Mouse (Mus musculus): ENCODE results near the gene Prkg1. TPM values are rescaled to one million over a fixed set of nuclear protein-coding genes. Genes with fewer than 3 reads are reported as not detected.
A peak's percentile ranks its signal among the peaks of the same experiment; 100 is the strongest.

Prkg1 gene
- polyA plus RNA-seq, 1 experiment from 2014 or later = 6.0 TPM

- DNase-seq (no peak), ATAC-seq (ENCODE audit: insufficient read depth) (no peak)
- Histone ChIP-seq H3K9ac (no peak overlapping the region; the same call in 1 of the 2 replicates), H3K36me3 (ENCODE audit: insufficient read depth) (no peaks in the 10 kb centered on the region), H3K4me1 (ENCODE audit: insufficient read depth) (no peaks in the 10 kb centered on the region), H3K27me3 (ENCODE audit: insufficient read depth, low read length) (no peaks in the 10 kb centered on the region), H3K4me2 (peak overlapping the region; percentile 10; the same call in 1 of the 2 replicates), H3K4me3 (ENCODE audit: low read depth, low read length) (no peak overlapping the region), H3K9me3 (ENCODE audit: low read depth, low read length) (no peaks in the 10 kb centered on the region), H3K27ac (ENCODE audit: low read depth) (no peak overlapping the region; the same call in 1 of the 2 replicates)
- no peak for TF ChIP-seq CTCF (IDR thresholded peaks at IDR 0.05; ENCODE audit: low read depth)
- 52% methylated on average over 24 of the region's 24 CpGs for whole genome bisulfite sequencing
Observed at GRCm38 (mm10) chr19:31073959-31074716, 690.7 kb downstream of the Prkg1 start.

GRCm38 (mm10) chr19:31065206-31065781 is 699.5 kb downstream of the Prkg1 start:
- Histone ChIP-seq H3K27ac (ENCODE audit: low read depth) (no peak overlapping the region), H3K36me3 (ENCODE audit: insufficient read depth) (no peaks in the 10 kb centered on the region), H3K9ac (no peak overlapping the region), H3K9me3 (ENCODE audit: low read depth, low read length) (no peaks in the 10 kb centered on the region), H3K27me3 (ENCODE audit: insufficient read depth, low read length) (no peaks in the 10 kb centered on the region), H3K4me2 (no peak overlapping the region), H3K4me1 (ENCODE audit: insufficient read depth) (no peaks in the 10 kb centered on the region), H3K4me3 (ENCODE audit: low read depth, low read length) (no peak overlapping the region)
- no peak for TF ChIP-seq CTCF (IDR thresholded peaks at IDR 0.05; ENCODE audit: low read depth)
- no peak for ATAC-seq (ENCODE audit: insufficient read depth)
- 65% methylated on average over 11 of the region's 11 CpGs for WGBS
- peak; percentile 28 for DNase-seq

GRCm38 (mm10) chr19:31064740-31065139 is 700.1 kb downstream of the Prkg1 start:
- ATAC-seq (ENCODE audit: insufficient read depth) (no peak), DNase-seq (no peak)
- Histone ChIP-seq H3K4me3 (ENCODE audit: low read depth, low read length) (no peak overlapping the region), H3K9ac (no peak overlapping the region), H3K36me3 (ENCODE audit: insufficient read depth) (no peaks in the 10 kb centered on the region), H3K4me2 (no peak overlapping the region), H3K4me1 (ENCODE audit: insufficient read depth) (no peaks in the 10 kb centered on the region), H3K9me3 (ENCODE audit: low read depth, low read length) (no peaks in the 10 kb centered on the region), H3K27me3 (ENCODE audit: insufficient read depth, low read length) (no peaks in the 10 kb centered on the region), H3K27ac (ENCODE audit: low read depth) (no peak overlapping the region)
- 77% methylated on average over 1 of the region's 1 CpGs for WGBS
- no peak for TF ChIP-seq CTCF (IDR thresholded peaks at IDR 0.05; ENCODE audit: low read depth)

- Histone ChIP-seq H3K4me1 (ENCODE audit: insufficient read depth) (no peaks in the 10 kb centered on the region), H3K36me3 (ENCODE audit: insufficient read depth) (no peaks in the 10 kb centered on the region), H3K9ac (no peak overlapping the region), H3K27ac (ENCODE audit: low read depth) (no peak overlapping the region), H3K27me3 (ENCODE audit: insufficient read depth, low read length) (no peaks in the 10 kb centered on the region), H3K4me2 (no peak overlapping the region), H3K9me3 (ENCODE audit: low read depth, low read length) (no peaks in the 10 kb centered on the region), H3K4me3 (ENCODE audit: low read depth, low read length) (no peak overlapping the region)
- no peak for DNase-seq
- TF ChIP-seq CTCF (IDR thresholded peaks at IDR 0.05; ENCODE audit: low read depth) = peak; percentile 31; the same call in 1 of the 2 replicates
- 95% methylated on average over 4 of the region's 4 CpGs for WGBS
- no peak for ATAC-seq (ENCODE audit: insufficient read depth)
Observed at GRCm38 (mm10) chr19:31046601-31047000, 718.2 kb downstream of the Prkg1 start.

GRCm38 (mm10) chr19:31040948-31041847 is 723.6 kb downstream of the Prkg1 start:
- no peak overlapping the region for H3K4me2 ChIP-seq
- WGBS = 75% methylated on average over 2 of the region's 2 CpGs
- no peak overlapping the region for H3K4me3 ChIP-seq (ENCODE audit: low read depth, low read length)
- no peaks in the 10 kb centered on the region for H3K27me3 ChIP-seq (ENCODE audit: insufficient read depth, low read length)
- no peak overlapping the region for H3K9ac ChIP-seq
- DNase-seq (no peak), ATAC-seq (ENCODE audit: insufficient read depth) (no peak)
- no peaks in the 10 kb centered on the region for H3K9me3 ChIP-seq (ENCODE audit: low read depth, low read length)
- no peak for TF ChIP-seq CTCF (IDR thresholded peaks at IDR 0.05; ENCODE audit: low read depth)
- no peaks in the 10 kb centered on the region for H3K4me1 ChIP-seq (ENCODE audit: insufficient read depth)
- no peaks in the 10 kb centered on the region for H3K36me3 ChIP-seq (ENCODE audit: insufficient read depth)
- no peak overlapping the region for H3K27ac ChIP-seq (ENCODE audit: low read depth)

- no peak overlapping the region for H3K9ac ChIP-seq
- no peaks in the 10 kb centered on the region for H3K36me3 ChIP-seq (ENCODE audit: insufficient read depth)
- DNase-seq = no peak
- no peaks in the 10 kb centered on the region for H3K9me3 ChIP-seq (ENCODE audit: low read depth, low read length)
- no peak for TF ChIP-seq CTCF (IDR thresholded peaks at IDR 0.05; ENCODE audit: low read depth)
- 58% methylated on average over 3 of the region's 3 CpGs for WGBS
- no peak for ATAC-seq (ENCODE audit: insufficient read depth)
- H3K27ac ChIP-seq (ENCODE audit: low read depth) = no peak overlapping the region
- H3K4me1 ChIP-seq (ENCODE audit: insufficient read depth) = no peaks in the 10 kb centered on the region
- H3K4me2 ChIP-seq = no peak overlapping the region
- H3K4me3 ChIP-seq (ENCODE audit: low read depth, low read length) = no peak overlapping the region
- H3K27me3 ChIP-seq (ENCODE audit: insufficient read depth, low read length) = no peaks in the 10 kb centered on the region
Observed at GRCm38 (mm10) chr19:31038951-31039350, 725.9 kb downstream of the Prkg1 start.

- TF ChIP-seq CTCF (IDR thresholded peaks at IDR 0.05; ENCODE audit: low read depth) = no peak
- H3K4me1 ChIP-seq (ENCODE audit: insufficient read depth) = no peaks in the 10 kb centered on the region
- whole genome bisulfite sequencing = 84% methylated on average over 6 of the region's 6 CpGs
Observed at GRCm38 (mm10) chr19:31031596-31031995, 733.2 kb downstream of the Prkg1 start.

More at GRCm38 (mm10) chr19:31031596-31031995, 733.2 kb downstream of the Prkg1 start:
- Histone ChIP-seq H3K27ac (ENCODE audit: low read depth) (no peak overlapping the region), H3K9me3 (ENCODE audit: low read depth, low read length) (no peaks in the 10 kb centered on the region), H3K4me3 (ENCODE audit: low read depth, low read length) (no peak overlapping the region), H3K27me3 (ENCODE audit: insufficient read depth, low read length) (no peaks in the 10 kb centered on the region), H3K36me3 (ENCODE audit: insufficient read depth) (no peaks in the 10 kb centered on the region), H3K4me2 (no peak overlapping the region), H3K9ac (no peak overlapping the region)
- no peak for DNase-seq
- ATAC-seq (ENCODE audit: insufficient read depth) = no peak
